Mouse (Mus musculus) CH12.LX (cell line): Measurements from ENCODE around the gene Adgrg5. TPM values are rescaled to one million over a fixed set of nuclear protein-coding genes. Genes with fewer than 3 reads are reported as not detected.

ENCODE experiments used
- DNase-seq: peaks from one replicate; pipeline ENCODE4 v3.0.0-alpha.2; 2013; ENCODE audit errors: extremely low read depth
- H3K27ac ChIP-seq: 2 replicates; pipeline ENCODE4 v1.5.1; 2012; ENCODE audit warnings: low read depth, mild to moderate bottlenecking, control low read depth, moderate library complexity; ENCODE audit not compliant: insufficient read depth
- H3K27me3 ChIP-seq: replicated peaks from 2 replicates; pipeline ENCODE3; 2012; ENCODE audit warnings: inconsistent platforms
- H3K36me3 ChIP-seq, 2 experiments: replicated peaks in 1 of 2; 2 replicates each; pipeline versions ENCODE3 to v1.6.1; 2012; ENCODE audit warnings: inconsistent platforms in 1 of 2, low read length in 1 of 2, mild to moderate bottlenecking in 1 of 2, mixed read lengths in 1 of 2, moderate library complexity in 1 of 2; ENCODE audit not compliant: control insufficient read depth in 1 of 2, insufficient read depth in 1 of 2
- H3K4me1 ChIP-seq, 2 experiments: 2 replicates each; pipeline ENCODE4 v1.6.1; 2012; ENCODE audit warnings: inconsistent platforms in 1 of 2, moderate library complexity in 1 of 2; ENCODE audit not compliant: insufficient read depth in 2 of 2, control insufficient read depth in 1 of 2
- H3K4me2 ChIP-seq: 2 replicates; pipeline ENCODE4 v1.6.1; 2012; ENCODE audit warnings: low read depth, mild to moderate bottlenecking, control low read depth; ENCODE audit not compliant: poor library complexity, insufficient read depth, severe bottlenecking
- H3K4me3 ChIP-seq, 3 experiments: fragments of 150-350 bp in 1 of 3; sonication (generic) in 1 of 3; replicated peaks in 1 of 3; 2 replicates each; pipeline versions ENCODE3 to v1.5.1; 2011 to 2012; ENCODE audit warnings: low read depth in 2 of 3, low read length in 2 of 3, mild to moderate bottlenecking in 2 of 3, moderate library complexity in 2 of 3, control low read depth in 1 of 3, improper control_type of control experiment in 1 of 3, inconsistent platforms in 1 of 3, mixed read lengths in 1 of 3; ENCODE audit not compliant: poor library complexity in 1 of 3
- H3K79me2 ChIP-seq: replicated peaks from 2 replicates; pipeline ENCODE4 v1.6.1; 2012; ENCODE audit warnings: mild to moderate bottlenecking, moderate library complexity; ENCODE audit not compliant: control insufficient read depth, poor library complexity, insufficient read depth, severe bottlenecking; ENCODE audit errors: extremely low read depth
- H3K9ac ChIP-seq: 2 replicates; pipeline ENCODE4 v1.6.1; 2012; ENCODE audit warnings: low read depth, mild to moderate bottlenecking, control low read depth, moderate library complexity; ENCODE audit not compliant: insufficient read depth
- H3K9me3 ChIP-seq: replicated peaks from 2 replicates; pipeline ENCODE3; 2012; ENCODE audit warnings: low read length, inconsistent platforms, mixed read lengths
- BHLHE40 ChIP-seq: IDR thresholded peaks from 2 replicates; pipeline ENCODE4 v1.6.1; 2011; ENCODE audit warnings: mild to moderate bottlenecking, low read depth, low read length, improper control_type of control experiment
- CHD1 ChIP-seq: IDR thresholded peaks from 2 replicates; pipeline ENCODE4 v1.6.1; 2012; ENCODE audit warnings: low read depth, low read length, improper control_type of control experiment, inconsistent platforms
- CHD2 ChIP-seq: IDR thresholded peaks from 2 replicates; pipeline ENCODE4 v1.6.1; 2011; ENCODE audit warnings: low read length, improper control_type of control experiment
- CTCF ChIP-seq, 2 experiments: IDR thresholded peaks in 1 of 2; conservative IDR thresholded peaks in 1 of 2; 2 replicates each; pipeline ENCODE4 v1.5.1; 2011 to 2012; ENCODE audit warnings: low read depth in 2 of 2, low read length in 2 of 2, improper control_type of control experiment in 1 of 2, inconsistent platforms in 1 of 2, mild to moderate bottlenecking in 1 of 2, moderate library complexity in 1 of 2
- ETS1 ChIP-seq: conservative IDR thresholded peaks from 2 replicates; pipeline ENCODE4 v1.6.1; 2012; ENCODE audit warnings: low read depth, mild to moderate bottlenecking, inconsistent platforms, low read length, improper control_type of control experiment, moderate library complexity
- GABPA ChIP-seq: IDR thresholded peaks from 2 replicates; pipeline ENCODE4 v1.6.1; 2012; ENCODE audit warnings: low read depth, low read length, improper control_type of control experiment, inconsistent platforms; ENCODE audit not compliant: insufficient replicate concordance
- IRF4 ChIP-seq: IDR thresholded peaks from 2 replicates; pipeline ENCODE4 v1.6.1; 2014; ENCODE audit warnings: low read depth, mild to moderate bottlenecking, inconsistent platforms, low read length, improper control_type of control experiment
- MAFK ChIP-seq: IDR thresholded peaks from 2 replicates; pipeline ENCODE4 v1.6.1; 2011; ENCODE audit warnings: low read length, improper control_type of control experiment; ENCODE audit not compliant: insufficient replicate concordance
- MAZ ChIP-seq: IDR thresholded peaks from 2 replicates; pipeline ENCODE4 v1.6.1; 2012; ENCODE audit warnings: low read depth, mild to moderate bottlenecking, inconsistent platforms, low read length, improper control_type of control experiment, moderate library complexity
- SIN3A ChIP-seq: IDR thresholded peaks from 2 replicates; pipeline ENCODE4 v1.6.1; 2012; ENCODE audit warnings: low read length, improper control_type of control experiment, inconsistent platforms
- UBTF ChIP-seq: IDR thresholded peaks from 2 replicates; pipeline ENCODE4 v1.6.1; 2012; ENCODE audit warnings: low read depth, mild to moderate bottlenecking, inconsistent platforms, low read length, improper control_type of control experiment, moderate library complexity
- ZKSCAN1 ChIP-seq: IDR thresholded peaks from 2 replicates; pipeline ENCODE4 v1.6.1; 2012; ENCODE audit warnings: low read depth, inconsistent platforms, low read length, improper control_type of control experiment, borderline replicate concordance
- dilution Hi-C: fragments of 300-500 bp; cut with MboI; formaldehyde crosslinking; loops from 2 replicates; pipeline ENCODE4 v1.14.3; 2020; ENCODE audit warnings: low sequenced_read_pairs; ENCODE audit not compliant: extremely low pct_unique_long_range_greater_than_20kb, extremely low pct_ligation_motif_present
- in situ Hi-C: fragments of 300-500 bp; cut with MboI; formaldehyde crosslinking; loops from 3 replicates; pipeline ENCODE4 v1.14.3; 2019; ENCODE audit warnings: low sequenced_read_pairs, low pct_ligation_motif_present, low pct_unique_long_range_greater_than_20kb, mixed read lengths
- polyA plus RNA-seq: library from polyadenylated mRNA; unstranded; fragments of >175 nt; gene quantifications from 2 replicates; pipeline ENCODE4 v1.2.1, GENCODE M21; 2012; ENCODE audit warnings: low read depth; ENCODE audit not compliant: insufficient read length
- total RNA-seq, 2 experiments: library from RNA; depleted of rRNA; stranded (reverse); fragments of 300-350 nt in 1 of 2; fragments of >200 nt in 1 of 2; gene quantifications; 2 replicates each; pipeline ENCODE4 v1.2.3; 2012 to 2014

The Adgrg5 gene
- total and polyA plus RNA-seq, 3 experiments: 0.81 to 10.0 (median 6.9) TPM

DNA sequence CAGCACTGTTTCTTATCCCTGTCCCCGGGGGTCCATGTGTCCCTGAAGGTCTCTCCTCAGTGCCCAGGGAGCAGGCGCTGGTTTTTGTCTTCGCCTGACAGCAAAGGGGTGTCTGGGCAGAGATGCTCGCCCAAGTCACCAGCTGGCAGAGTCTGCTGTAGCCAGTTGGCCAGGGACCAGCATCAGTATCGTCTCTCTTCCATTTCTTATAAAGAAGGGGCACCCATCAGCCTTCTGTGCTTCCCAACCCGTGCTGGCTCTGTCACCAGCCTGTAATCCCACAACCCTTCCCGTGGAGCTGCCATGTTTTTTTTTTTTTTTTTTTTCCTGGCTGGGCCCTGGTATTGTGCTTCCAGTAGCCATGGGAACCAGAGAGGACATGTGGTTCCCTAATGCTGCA lies 58.4 kb downstream of the Adgrg5 start:
- Histone ChIP-seq H3K27me3 (peaks cover 17% of the 10 kb centered on the region), H3K4me2 (no peak overlapping the region), H3K9me3 (no peaks in the 10 kb centered on the region), H3K79me2 (no peaks in the 10 kb centered on the region), H3K9ac (no peak overlapping the region), H3K27ac (no peak overlapping the region), H3K4me3 (no peak overlapping the region), H3K36me3 (no peaks in the 10 kb centered on the region), H3K4me1 (peaks cover 9 to 75% of the 10 kb centered on the region in 2 experiments)
- dilution Hi-C loops: no loop called here
- TF ChIP-seq UBTF (no peak), IRF4 (no peak)
- DNase-seq: no peak
- in situ Hi-C loops: no loop called here

DNA sequence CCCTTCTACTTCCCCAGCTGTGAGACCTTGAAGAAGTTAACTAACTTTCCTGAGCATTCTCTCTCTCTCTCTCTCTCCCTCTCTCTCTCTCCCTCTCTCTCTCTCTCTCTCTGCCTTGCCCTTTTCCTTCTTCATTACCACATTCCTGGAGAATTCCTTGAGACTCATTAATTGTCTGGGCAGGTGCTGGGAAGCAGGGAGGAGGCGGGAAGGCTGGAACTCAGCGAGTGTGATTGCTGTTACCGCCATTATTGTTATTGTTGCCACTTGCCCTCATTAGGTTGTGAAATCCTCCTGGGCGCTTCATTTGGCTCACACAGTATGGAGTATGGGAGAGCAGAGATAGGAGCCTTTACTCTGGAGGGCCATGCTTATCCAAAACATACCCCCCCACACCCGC lies 59.7 kb downstream of the Adgrg5 start:
- H3K27me3 ChIP-seq: peaks cover 23% of the 10 kb centered on the region
- DNase-seq: no peak
- no peak overlapping the region for H3K27ac ChIP-seq
- H3K79me2 ChIP-seq: no peaks in the 10 kb centered on the region
- no peak overlapping the region for H3K4me3 ChIP-seq
- no peaks in the 10 kb centered on the region for H3K36me3 ChIP-seq
- no peak overlapping the region for H3K9ac ChIP-seq
- peaks cover 4 to 64% of the 10 kb centered on the region in 2 experiments for H3K4me1 ChIP-seq
- dilution Hi-C loops: no loop called here
- H3K4me2 ChIP-seq: no peak overlapping the region
- no peak for TF ChIP-seq GABPA
- in situ Hi-C loops: no loop called here
- H3K9me3 ChIP-seq: no peaks in the 10 kb centered on the region

DNA sequence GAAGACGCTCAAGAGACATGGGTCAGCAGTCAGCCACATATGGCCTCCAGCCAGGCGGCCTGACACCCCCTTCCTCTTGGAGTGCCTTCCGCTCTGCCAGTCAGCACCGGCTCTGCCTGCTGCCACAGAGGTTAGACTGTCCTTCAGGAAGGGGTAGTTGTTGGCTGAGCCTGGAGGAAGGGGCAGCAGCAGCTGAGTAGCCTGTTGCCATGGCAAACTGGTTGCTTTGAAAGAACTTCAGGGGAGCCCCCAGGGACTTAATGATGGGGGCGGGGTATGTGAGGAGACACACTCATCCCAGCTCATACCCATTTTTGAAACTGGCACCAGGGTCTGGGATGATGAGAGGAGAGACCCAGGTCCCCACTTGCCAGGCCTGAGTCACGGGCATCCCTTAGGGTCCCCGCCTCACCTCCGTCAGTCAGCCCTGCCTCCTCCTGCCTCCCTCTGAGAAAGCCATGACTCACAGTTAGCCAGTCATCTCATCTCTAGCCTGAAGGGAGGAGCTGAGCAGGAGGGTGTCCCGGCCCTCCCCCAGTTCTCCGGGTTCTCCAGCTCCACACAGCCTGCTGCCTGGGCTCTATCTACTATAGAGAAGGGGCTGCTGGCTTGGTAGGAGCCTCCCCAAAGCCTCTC lies 60.5 kb downstream of the Adgrg5 start:
- Histone ChIP-seq H3K4me3 (no peak overlapping the region), H3K4me1 (peaks cover 7 to 63% of the 10 kb centered on the region in 2 experiments), H3K36me3 (no peaks in the 10 kb centered on the region), H3K27ac (no peak overlapping the region), H3K4me2 (no peak overlapping the region), H3K79me2 (no peaks in the 10 kb centered on the region), H3K9me3 (no peaks in the 10 kb centered on the region), H3K27me3 (peaks cover 23% of the 10 kb centered on the region)
- TF ChIP-seq ZKSCAN1: no peak
- no peak for TF ChIP-seq SIN3A
- no peak for TF ChIP-seq CHD2
- TF ChIP-seq MAZ: no peak
- no peak for TF ChIP-seq ETS1
- no peak for TF ChIP-seq CHD1
- no peak for TF ChIP-seq MAFK
- TF ChIP-seq CTCF (conservative IDR thresholded peaks at IDR 0.05 in 1 of 2, IDR thresholded peaks at IDR 0.05 in 1 of 2; ENCODE audit: low read depth in 2 of 2, low read length in 2 of 2): no peak
- no peak for TF ChIP-seq BHLHE40
- TF ChIP-seq, all 38 proteins: peak for 0
- in situ Hi-C loops (no loop called here), dilution Hi-C loops (no loop called here)
- H3K9ac ChIP-seq: no peak overlapping the region
- DNase-seq: peak; percentile 49
